Mouse (Mus musculus): ENCODE measurements around the gene Gm26620. TPM values are rescaled to one million over a fixed set of nuclear protein-coding genes. Genes with fewer than 3 reads are reported as not detected.

Gene Gm26620
- total RNA-seq, 2 experiments from 2014 or later, result 0.45 to 0.80 TPM

DNA sequence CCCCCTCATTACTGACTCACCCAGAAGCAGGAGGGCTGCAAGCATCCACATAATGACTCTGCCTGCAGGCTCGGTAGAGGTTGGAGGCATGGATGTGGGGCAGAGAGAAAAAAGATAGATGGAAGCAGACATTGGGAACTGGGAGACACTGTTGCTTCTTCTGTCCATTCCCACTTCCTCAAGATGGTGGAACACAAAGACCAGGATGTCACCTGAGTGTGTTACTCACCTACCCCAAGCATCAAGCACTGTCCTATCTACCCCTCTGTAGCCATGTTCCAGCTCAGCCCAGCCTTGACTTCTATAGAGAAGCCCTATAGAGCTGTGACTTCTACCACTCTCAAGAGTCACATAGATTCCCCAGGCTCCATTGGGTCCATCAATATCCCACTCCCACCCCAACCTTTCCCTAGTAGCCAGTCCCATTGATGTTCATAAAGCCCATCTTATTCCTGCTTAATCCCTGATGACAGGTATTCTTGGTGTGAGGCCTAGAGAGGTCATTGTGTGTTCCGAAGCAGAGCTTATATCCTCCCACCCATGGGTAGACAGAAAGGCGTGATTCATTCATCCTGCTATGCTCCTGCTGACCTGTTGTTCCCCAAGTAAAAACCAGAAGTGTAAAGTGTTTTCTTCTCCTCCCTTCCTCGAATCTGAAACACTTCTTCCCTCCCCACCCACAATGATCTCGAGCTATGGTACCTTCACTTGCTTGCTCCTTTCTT lies 28.2 kb downstream of the Gm26620 start, which contains the start of gene Fcrlb:
Gene Fcrlb, minus strand, starts transcription at position 51 of the 725 bp plus-strand sequence.
- no peak for DNase-seq

DNA sequence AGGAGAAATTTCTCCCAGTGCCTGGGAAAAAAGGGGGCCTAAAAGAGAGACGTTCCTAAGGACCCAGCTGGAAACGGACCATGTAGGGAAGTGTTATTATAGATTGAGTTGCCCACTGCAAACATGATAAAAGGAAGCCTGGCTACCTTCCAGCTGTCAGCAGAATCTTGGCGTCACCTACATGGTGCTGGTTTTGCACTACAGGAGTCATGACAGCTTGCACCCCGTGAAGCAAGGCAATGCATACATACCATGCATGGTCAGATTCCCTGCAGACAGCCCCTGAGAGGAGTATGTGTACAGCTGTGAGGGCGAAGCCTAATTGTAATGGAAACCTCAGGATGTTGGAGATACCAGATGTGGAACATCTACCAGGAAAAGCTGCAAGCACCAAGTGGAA lies 30.8 kb downstream of the Gm26620 start:
- no peak for DNase-seq

DNA sequence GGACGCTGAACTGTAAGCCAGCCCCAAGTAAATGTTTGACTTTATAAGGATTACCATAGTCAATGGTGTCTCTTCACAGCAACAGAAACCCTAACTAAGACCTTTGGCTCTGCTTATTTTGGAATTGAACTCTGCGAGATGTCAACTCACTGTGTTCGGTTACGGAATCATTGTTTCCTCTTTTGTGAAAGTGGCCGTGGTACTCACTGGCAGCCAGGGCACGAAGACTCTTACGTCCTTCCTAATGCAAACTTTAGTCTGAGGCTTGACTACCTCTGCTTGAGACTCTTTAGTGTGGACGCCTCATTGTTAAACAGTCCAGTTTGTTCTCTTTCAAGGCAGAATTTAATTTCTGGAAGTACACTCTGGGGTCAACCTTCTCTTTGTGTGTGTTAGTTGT lies 34.4 kb downstream of the Gm26620 start:
- DNase-seq, result no peak

DNA sequence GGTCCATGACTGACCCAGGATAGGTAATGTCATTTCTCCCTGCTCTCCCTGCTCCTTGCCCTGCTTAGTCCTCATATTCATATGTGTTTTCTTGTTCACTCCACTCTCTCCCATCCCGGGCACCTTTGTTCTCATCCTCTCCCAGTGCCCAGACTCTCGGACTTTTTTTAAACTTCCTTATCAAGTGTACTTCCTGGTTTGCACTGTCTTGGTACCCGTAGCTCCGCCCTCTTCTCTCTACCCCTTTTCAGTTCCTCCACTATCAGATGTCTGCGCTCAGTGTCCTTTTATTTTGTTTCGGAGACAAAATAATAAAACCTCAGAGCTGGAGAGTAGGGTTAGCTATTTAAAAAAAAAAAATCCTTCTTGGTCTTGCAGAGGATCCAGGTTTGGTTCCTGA lies 39.6 kb downstream of the Gm26620 start:
- no peak for DNase-seq

DNA sequence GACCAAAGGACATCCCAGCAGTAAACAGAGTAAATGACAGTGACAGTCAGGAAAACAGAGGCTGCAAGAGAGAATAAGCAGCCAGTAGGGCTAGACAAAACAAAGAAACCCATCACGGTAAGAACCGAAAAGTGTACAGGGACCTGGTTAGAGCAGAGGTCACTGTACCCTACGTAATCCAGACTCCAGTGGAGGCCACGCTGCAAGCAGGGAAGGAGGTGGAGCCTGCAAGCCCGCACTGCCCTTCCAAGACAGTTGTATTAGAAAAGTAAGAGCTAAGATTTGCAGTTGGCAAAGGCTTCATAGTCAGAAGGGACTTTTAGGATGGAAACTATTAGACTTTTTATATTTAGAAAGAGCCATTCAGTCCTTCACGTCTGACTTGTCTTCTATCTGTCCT lies 42.1 kb downstream of the Gm26620 start:
- no peak for DNase-seq

DNA sequence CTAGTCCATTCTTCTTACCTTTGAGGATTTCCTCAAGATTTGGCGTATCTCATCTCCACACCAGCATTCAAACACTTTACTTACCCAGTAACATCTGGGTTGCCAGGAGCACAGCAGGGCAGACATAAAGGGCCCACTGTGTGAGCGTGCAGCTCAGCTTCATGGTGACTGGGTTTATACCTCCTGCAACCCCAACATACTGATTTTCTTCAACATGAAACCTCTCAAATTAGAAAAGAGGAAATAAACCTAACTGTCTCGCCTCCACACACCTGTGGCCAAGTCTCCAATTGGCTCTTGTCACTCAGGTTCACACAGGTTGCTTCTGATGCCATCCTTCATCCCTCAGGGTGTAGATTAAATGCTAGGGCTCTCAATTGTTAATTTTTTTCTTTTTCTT lies 42.5 kb downstream of the Gm26620 start, which contains the start of gene Fcrla:
Gene Fcrla, minus strand, starts transcription at position 206 of the 400 bp plus-strand sequence.
- no peak for DNase-seq

DNA sequence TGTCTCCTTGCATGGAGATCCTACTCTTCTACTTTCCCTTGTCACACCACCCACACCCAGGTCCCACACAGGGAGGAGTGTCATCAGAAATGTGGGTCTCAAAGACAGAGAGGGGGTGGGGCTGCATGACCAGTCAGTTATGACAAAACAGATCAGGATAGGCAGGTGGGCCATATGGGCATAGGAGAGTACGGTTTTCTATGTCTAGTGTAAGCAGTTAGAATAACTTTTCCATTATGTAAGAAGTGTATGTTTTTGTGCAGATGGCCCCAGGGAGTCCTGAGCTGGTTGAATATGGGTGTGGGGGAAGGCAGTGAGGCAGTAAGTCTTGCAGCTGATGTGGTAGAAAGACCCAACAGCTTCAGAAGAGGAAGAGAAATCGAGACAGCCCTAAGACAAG lies 43.6 kb downstream of the Gm26620 start:
- DNase-seq, result no peak

DNA sequence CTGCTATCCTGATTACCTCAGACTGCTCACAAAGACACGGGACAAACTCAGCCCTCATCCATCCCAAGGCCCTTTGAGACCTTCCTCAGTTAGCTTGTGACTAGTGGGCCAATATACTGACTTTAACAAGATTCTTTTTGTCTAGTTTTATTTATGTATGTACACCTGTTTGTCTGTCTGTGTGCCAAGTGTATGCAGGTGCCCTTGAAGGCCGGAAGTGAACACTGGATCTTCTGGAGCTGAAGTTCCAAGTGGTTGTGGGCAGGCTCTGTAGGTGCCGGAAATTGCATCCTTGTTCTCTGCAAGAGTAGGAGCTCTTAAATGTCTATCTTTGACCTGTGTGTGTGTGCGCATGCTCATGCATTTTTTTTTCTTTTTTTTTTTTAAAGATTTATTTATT lies 44.4 kb downstream of the Gm26620 start:
- DNase-seq, result no peak

DNA sequence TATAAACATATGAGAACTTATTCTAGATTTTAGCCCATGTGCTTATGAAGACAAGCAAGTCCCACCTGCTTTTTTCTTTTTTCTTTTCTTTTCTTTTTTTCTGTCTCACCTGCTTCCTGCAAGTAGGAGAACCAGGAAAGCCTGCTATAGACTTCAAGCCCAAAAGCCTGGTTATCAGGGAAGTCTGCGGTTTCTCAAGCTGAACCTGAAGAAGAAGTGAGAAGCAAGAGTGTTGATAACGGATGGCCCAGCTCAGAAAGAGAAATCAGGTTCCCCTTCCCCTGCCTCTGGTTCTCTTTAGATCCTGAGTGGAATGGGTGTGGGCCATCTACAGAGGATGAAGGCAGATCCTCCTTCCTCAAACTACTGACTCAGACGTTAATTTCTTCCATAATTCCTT lies 47.2 kb downstream of the Gm26620 start:
- no peak for DNase-seq

DNA sequence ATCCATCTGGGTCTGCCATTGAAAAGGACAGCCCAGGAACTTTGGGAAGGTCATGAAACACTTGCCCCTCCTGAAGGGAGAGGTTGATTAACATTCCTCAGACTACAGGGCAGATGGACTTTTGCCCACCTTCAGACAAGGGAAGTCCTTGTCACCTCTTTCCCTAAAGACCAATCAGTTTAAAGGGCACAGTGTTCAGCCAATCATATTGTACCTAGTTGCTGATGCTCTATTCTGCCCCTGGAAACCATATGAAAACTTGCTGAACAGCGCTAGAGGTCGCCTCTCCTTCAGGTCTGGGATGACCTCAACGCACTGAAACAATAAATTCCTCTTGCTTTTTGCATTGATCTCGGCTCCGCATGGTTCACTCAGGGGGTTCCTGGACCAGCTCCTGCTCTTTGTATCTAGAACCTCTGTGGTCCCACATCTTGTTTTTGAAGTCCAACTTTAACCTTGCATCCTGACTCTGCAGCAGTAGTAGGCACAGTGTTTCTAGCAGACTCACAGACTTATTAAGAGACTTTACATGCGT lies 48.6 kb downstream of the Gm26620 start:
- DNase-seq, result no peak

DNA sequence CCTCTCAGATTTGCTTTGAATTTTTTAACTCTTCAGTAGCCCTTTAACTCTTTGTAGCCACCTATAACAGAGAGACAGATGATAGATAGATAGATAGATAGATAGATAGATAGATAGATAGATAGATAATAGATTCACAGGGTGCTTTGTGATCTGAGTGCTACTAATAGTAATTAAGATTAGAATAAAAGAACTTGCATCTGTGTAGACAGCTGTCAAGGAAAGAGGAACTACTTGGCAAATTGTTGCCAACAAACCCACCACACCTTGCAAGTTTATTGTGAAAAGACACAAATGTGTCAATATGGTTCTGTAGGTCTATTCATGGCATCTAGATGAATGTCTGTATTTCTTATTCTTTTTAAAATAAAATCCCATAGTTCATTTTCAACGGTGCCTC lies 49.1 kb downstream of the Gm26620 start:
- DNase-seq, result no peak

DNA sequence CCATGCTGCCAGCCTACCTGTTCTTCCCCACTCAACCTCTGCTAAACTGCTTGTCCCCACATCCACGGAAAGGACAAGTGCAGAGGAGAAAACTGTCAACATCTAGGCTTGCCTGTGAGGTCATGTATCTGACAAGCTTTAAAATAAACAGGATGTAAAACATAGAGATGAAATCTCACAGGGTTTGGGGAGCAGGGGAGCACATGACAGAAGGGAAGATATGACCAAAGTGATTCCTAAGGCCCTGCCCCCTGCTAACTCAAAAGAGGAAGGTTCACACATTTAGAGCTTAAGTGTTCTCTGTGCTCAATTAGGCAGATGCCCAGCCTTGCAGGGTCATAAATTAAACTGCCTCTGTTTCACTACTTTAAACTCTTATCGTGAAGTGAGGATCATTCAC lies 49.5 kb downstream of the Gm26620 start:
- no peak for DNase-seq

Other genes with a start within 250 kb of the Gm26620 start
- gene Olfml2b, start 240.5 kb upstream of the Gm26620 start, total RNA-seq (2021), result 10 to 100 TPM; 54.3 to 69.6 TPM
- 10 to 100 TPM; 17.2 to 17.5 TPM for gene Atf6, start 17.3 kb upstream of the Gm26620 start, total RNA-seq (2021)
- 1 to 10 TPM; 7.5 to 9.7 TPM for gene Dusp12, start 475 bp downstream of the Gm26620 start, total RNA-seq (2021)
- not detected for gene Fcrlb, start 27.9 kb downstream of the Gm26620 start, total RNA-seq (2021)
- 1 to 10 TPM in 1 of 2 experiments, under 1 TPM in 1; 0.28 to 1.8 TPM for gene Fcrla, start 42.5 kb downstream of the Gm26620 start, total RNA-seq (2021)
- 1 to 10 TPM; 6.2 to 6.9 TPM for gene Fcgr2b, start 91.5 kb downstream of the Gm26620 start, total RNA-seq (2021)
- under 1 TPM; 0.19 to 0.41 TPM for gene Fcgr4, start 133.9 kb downstream of the Gm26620 start, total RNA-seq (2021)
- 1 to 10 TPM; 9.3 to 9.4 TPM for gene Fcgr3, start 179.9 kb downstream of the Gm26620 start, total RNA-seq (2021)
- gene Cfap126, start 228.9 kb downstream of the Gm26620 start, total RNA-seq (2021), result 1 to 10 TPM; 1.2 to 1.8 TPM